In the genomic region with DNA sequence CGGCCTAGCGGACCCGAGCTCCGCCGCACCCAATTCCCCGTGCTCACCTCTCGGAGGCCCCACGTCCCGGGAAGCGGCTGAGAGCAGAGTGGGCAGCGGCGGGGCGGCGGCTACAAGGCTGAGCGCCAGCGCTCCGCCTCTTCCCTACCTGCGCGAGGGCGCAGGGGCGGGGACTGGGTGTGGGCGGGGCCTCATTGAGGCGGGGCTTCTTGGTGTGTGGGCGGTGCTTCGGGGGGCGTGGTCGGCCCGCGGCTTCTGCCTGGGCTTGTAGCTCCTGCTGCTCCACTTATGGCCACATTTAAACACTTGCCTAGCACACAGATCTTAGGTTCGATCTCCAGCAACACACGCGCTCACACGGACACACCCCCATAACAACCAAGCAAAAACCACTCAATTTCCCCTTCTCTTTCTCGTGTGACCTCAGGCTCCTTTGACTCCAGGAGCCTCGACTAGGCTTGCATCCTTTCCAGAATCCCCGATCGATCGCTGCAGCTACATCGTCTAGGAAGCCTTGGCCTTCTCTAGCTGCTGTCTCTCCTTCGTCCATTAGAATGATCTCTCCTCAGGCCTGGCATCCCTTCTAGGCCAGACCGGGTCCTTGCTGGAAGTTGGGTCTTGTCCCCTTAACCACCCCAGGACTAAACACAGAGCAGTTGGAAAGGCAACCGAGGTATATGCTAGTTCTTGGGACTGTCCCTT, we compare ENCODE assay signal across 8 mouse cellular contexts. TPM values are rescaled to one million over a fixed set of nuclear protein-coding genes. Genes with fewer than 3 reads are reported as not detected.
DNase-seq lines count a peak whose midpoint lies in the region; ATAC-seq and TF ChIP-seq lines count a peak whose summit lies in the region.

No protein-coding gene starts in this region.

- peak overlapping the region; percentile 91 for H3K27ac ChIP-seq in ES-Bruce4 (ENCODE audit: insufficient read depth, low read length)
- no peak overlapping the region for H3K27ac ChIP-seq in forebrain, embryonic 15.5 days (replicated peaks)
- no peak overlapping the region for H3K27ac ChIP-seq in hindbrain, embryonic 11.5 days (ENCODE audit: low read depth, low read length)
- no peak overlapping the region for H3K27ac ChIP-seq in midbrain, postnatal 0 days (ENCODE audit: low read depth, low read length)
- H3K27ac ChIP-seq in stomach, embryonic 15.5 days = peak overlapping the region; percentile 3; the same call in 1 of the 2 replicates

- H3K36me3 ChIP-seq in ES-Bruce4 (ENCODE audit: control insufficient read depth, insufficient read depth, low read length, poor library complexity, severe bottlenecking) = no peaks in the 10 kb centered on the region
- H3K36me3 ChIP-seq in forebrain, embryonic 15.5 days = no peaks in the 10 kb centered on the region
- H3K36me3 ChIP-seq in hindbrain, embryonic 11.5 days (ENCODE audit: control insufficient read depth, insufficient read depth, low read length) = no peaks in the 10 kb centered on the region
- H3K36me3 ChIP-seq in midbrain, postnatal 0 days (ENCODE audit: insufficient read depth, low read length) = no peaks in the 10 kb centered on the region
- H3K36me3 ChIP-seq in stomach, embryonic 15.5 days = no peaks in the 10 kb centered on the region

- WGBS in forebrain, embryonic 15.5 days = 15% methylated on average over 35 of the region's 42 CpGs
- 13% methylated on average over 41 of the region's 42 CpGs for WGBS in hindbrain, embryonic 11.5 days
- 18% methylated on average over 29 of the region's 42 CpGs for WGBS in midbrain, postnatal 0 days
- 14% methylated on average over 41 of the region's 42 CpGs for WGBS in stomach, embryonic 15.5 days

- no peaks in the 10 kb centered on the region for H3K27me3 ChIP-seq in ES-Bruce4 (ENCODE audit: control insufficient read depth, insufficient read depth, low read length, poor library complexity, severe bottlenecking)
- H3K27me3 ChIP-seq in forebrain, embryonic 15.5 days = peaks cover 16% of the 10 kb centered on the region
- peaks cover 18% of the 10 kb centered on the region for H3K27me3 ChIP-seq in hindbrain, embryonic 11.5 days (ENCODE audit: control insufficient read depth, insufficient read depth, low read length)
- H3K27me3 ChIP-seq in midbrain, postnatal 0 days (ENCODE audit: insufficient read depth, low read length) = 0 out of 2 replicates have a peak, but pooled peaks cover 16% of the 10 kb centered on the region
- no peaks in the 10 kb centered on the region for H3K27me3 ChIP-seq in stomach, embryonic 15.5 days (replicated peaks)

- DNase-seq in adrenal gland, postnatal 14 days = peak; percentile 93
- peak; percentile 83 for DNase-seq in hindbrain, embryonic 11.5 days (ENCODE audit: low spot score)
- peak; percentile 94 for DNase-seq in liver
- DNase-seq in midbrain, postnatal 0 days (ENCODE audit: low spot score) = peak; percentile 40
- DNase-seq in frontal cortex, postnatal 14 days (ENCODE audit: low spot score in 2 of 2) = no peak

- 0 out of 2 replicates have a peak, but pooled peaks have one; percentile 23 for TF ChIP-seq EP300 in ES-Bruce4 (IDR thresholded peaks at IDR 0.05; ENCODE audit: insufficient read depth, low read depth, low read length)

- 0 out of 2 replicates have a peak, but pooled peaks have one; percentile 20 for ATAC-seq in forebrain, embryonic 15.5 days (replicated peaks)
- ATAC-seq in hindbrain, embryonic 11.5 days (ENCODE audit: low FRiP score) = peak; percentile 52
- 0 out of 2 replicates have a peak, but pooled peaks have one; percentile 4 for ATAC-seq in midbrain, postnatal 0 days (ENCODE audit: low FRiP score)
- ATAC-seq in stomach, embryonic 15.5 days (ENCODE audit: insufficient read depth, low FRiP score, low read depth) = peak; percentile 76

- no peak for TF ChIP-seq CTCF in ES-Bruce4 (IDR thresholded peaks at IDR 0.05; ENCODE audit: low read depth, low read length)
- no peak for TF ChIP-seq CTCF in midbrain, postnatal 0 days (IDR thresholded peaks at IDR 0.05)

- H3K4me3 ChIP-seq in ES-Bruce4 (ENCODE audit: low read depth, low read length) = peak overlapping the region; percentile 86
- H3K4me3 ChIP-seq in forebrain, embryonic 15.5 days = peak overlapping the region; percentile 44
- H3K4me3 ChIP-seq in hindbrain, embryonic 11.5 days (ENCODE audit: low read depth, low read length) = peak overlapping the region; percentile 49
- peak overlapping the region; percentile 42 for H3K4me3 ChIP-seq in midbrain, postnatal 0 days (ENCODE audit: low read depth, low read length)
- H3K4me3 ChIP-seq in stomach, embryonic 15.5 days (replicated peaks) = peak overlapping the region; percentile 67

- peaks cover 13% of the 10 kb centered on the region for H3K4me1 ChIP-seq in ES-Bruce4 (ENCODE audit: control insufficient read depth, insufficient read depth, low read length)
- peaks cover 33% of the 10 kb centered on the region for H3K4me1 ChIP-seq in forebrain, embryonic 15.5 days
- peaks cover 4% of the 10 kb centered on the region for H3K4me1 ChIP-seq in hindbrain, embryonic 11.5 days (replicated peaks; ENCODE audit: control insufficient read depth, insufficient read depth, low read length)
- H3K4me1 ChIP-seq in midbrain, postnatal 0 days (ENCODE audit: insufficient read depth, low read length) = no peaks in the 10 kb centered on the region
- peaks cover 48% of the 10 kb centered on the region for H3K4me1 ChIP-seq in stomach, embryonic 15.5 days

- H3K9ac ChIP-seq in ES-Bruce4 (ENCODE audit: low read depth, poor library complexity, severe bottlenecking) = peak overlapping the region; percentile 86
- peak overlapping the region; percentile 33 for H3K9ac ChIP-seq in forebrain, embryonic 15.5 days (replicated peaks)
- H3K9ac ChIP-seq in hindbrain, embryonic 11.5 days (ENCODE audit: low read depth, low read length) = peak overlapping the region; percentile 45; the same call in 1 of the 2 replicates
- H3K9ac ChIP-seq in midbrain, postnatal 0 days (replicated peaks; ENCODE audit: low read length, poor library complexity, severe bottlenecking) = peak overlapping the region; percentile 54; the same call in 1 of the 2 replicates
- peak overlapping the region; percentile 71 for H3K9ac ChIP-seq in stomach, embryonic 15.5 days

- peak overlapping the region; percentile 66 for H3K4me2 ChIP-seq in forebrain, embryonic 15.5 days (replicated peaks)
- peak overlapping the region; percentile 80 for H3K4me2 ChIP-seq in hindbrain, embryonic 11.5 days (replicated peaks; ENCODE audit: low read depth, low read length)
- H3K4me2 ChIP-seq in midbrain, postnatal 0 days (ENCODE audit: low read depth, low read length, poor library complexity, severe bottlenecking) = peak overlapping the region; percentile 69
- peak overlapping the region; percentile 87 for H3K4me2 ChIP-seq in stomach, embryonic 15.5 days

- no peaks in the 10 kb centered on the region for H3K9me3 ChIP-seq in ES-Bruce4 (replicated peaks; ENCODE audit: control insufficient read depth, insufficient read depth, low read length, poor library complexity, severe bottlenecking)
- no peaks in the 10 kb centered on the region for H3K9me3 ChIP-seq in forebrain, embryonic 15.5 days
- H3K9me3 ChIP-seq in hindbrain, embryonic 11.5 days (ENCODE audit: control insufficient read depth, low read length) = no peaks in the 10 kb centered on the region
- no peaks in the 10 kb centered on the region for H3K9me3 ChIP-seq in midbrain, postnatal 0 days (ENCODE audit: low read length)
- no peaks in the 10 kb centered on the region for H3K9me3 ChIP-seq in stomach, embryonic 15.5 days

- TF ChIP-seq POLR2A in ES-Bruce4 (IDR thresholded peaks at IDR 0.05; ENCODE audit: insufficient read depth, low read length) = peak; percentile 93

RNA-seq across cellular contexts. Expression of gene Rhbdf2, which starts 2.5 kb away (rescaled TPM):
- 36.5 and 39.1 TPM in 2 replicates for polyA plus RNA-seq in ES-Bruce4 (2011; ENCODE audit: insufficient read depth, insufficient read length, low read depth, missing spikeins)
- total RNA-seq in adrenal gland, postnatal 14 days (2021) = 11.2 and 14.3 TPM in 2 replicates
- 1.3 and 1.4 TPM in 2 replicates for polyA plus RNA-seq in forebrain, embryonic 15.5 days (2015; fragmentation: Nextera tagmentation; extraction: Ambion mirVana)
- polyA plus RNA-seq in hindbrain, embryonic 11.5 days (2014; fragmentation: Nextera tagmentation; extraction: Ambion mirVana) = 2.1 and 2.7 TPM in 2 replicates
- 3.4 and 4.5 TPM in 2 replicates for total RNA-seq in midbrain, postnatal 0 days (2014; rRNA removed)
- 1.0 TPM in 2 replicates for polyA plus RNA-seq in midbrain, postnatal 0 days (2015; fragmentation: Nextera tagmentation; extraction: Ambion mirVana)
- 7.4 and 7.5 TPM in 2 replicates for polyA plus RNA-seq in stomach, embryonic 15.5 days (2015; fragmentation: Nextera tagmentation; extraction: Ambion mirVana)

RNA-seq across cellular contexts. Expression of gene Prcd, which starts 29.1 kb away (rescaled TPM):
- not detected in 2 replicates for polyA plus RNA-seq in ES-Bruce4 (2011; ENCODE audit: insufficient read depth, insufficient read length, low read depth, missing spikeins)
- total RNA-seq in adrenal gland, postnatal 14 days (2021) = 5.3 and 6.1 TPM in 2 replicates
- polyA plus RNA-seq in forebrain, embryonic 15.5 days (2015; fragmentation: Nextera tagmentation; extraction: Ambion mirVana) = 2.0 and 2.4 TPM in 2 replicates
- polyA plus RNA-seq in hindbrain, embryonic 11.5 days (2014; fragmentation: Nextera tagmentation; extraction: Ambion mirVana) = 0.32 and 0.43 TPM in 2 replicates
- 3.7 TPM in 1 of 2 replicates, not detected in the other for total RNA-seq in midbrain, postnatal 0 days (2014; rRNA removed)
- polyA plus RNA-seq in midbrain, postnatal 0 days (2015; fragmentation: Nextera tagmentation; extraction: Ambion mirVana) = 4.8 and 6.0 TPM in 2 replicates
- polyA plus RNA-seq in stomach, embryonic 15.5 days (2015; fragmentation: Nextera tagmentation; extraction: Ambion mirVana) = 1.2 and 1.3 TPM in 2 replicates

RNA-seq across cellular contexts. Expression of gene Cygb, which starts 29.8 kb away (rescaled TPM):
- polyA plus RNA-seq in ES-Bruce4 (2011; ENCODE audit: insufficient read depth, insufficient read length, low read depth, missing spikeins) = not detected in 2 replicates
- 30.9 and 35.0 TPM in 2 replicates for total RNA-seq in adrenal gland, postnatal 14 days (2021)
- polyA plus RNA-seq in forebrain, embryonic 15.5 days (2015; fragmentation: Nextera tagmentation; extraction: Ambion mirVana) = 15.8 and 16.4 TPM in 2 replicates
- 2.4 and 2.8 TPM in 2 replicates for polyA plus RNA-seq in hindbrain, embryonic 11.5 days (2014; fragmentation: Nextera tagmentation; extraction: Ambion mirVana)
- 38.7 and 44.2 TPM in 2 replicates for total RNA-seq in midbrain, postnatal 0 days (2014; rRNA removed)
- 40.5 and 43.5 TPM in 2 replicates for polyA plus RNA-seq in midbrain, postnatal 0 days (2015; fragmentation: Nextera tagmentation; extraction: Ambion mirVana)
- 16.7 and 17.7 TPM in 2 replicates for polyA plus RNA-seq in stomach, embryonic 15.5 days (2015; fragmentation: Nextera tagmentation; extraction: Ambion mirVana)

RNA-seq across cellular contexts. Expression of gene Aanat, which starts 38.0 kb away (rescaled TPM):
- not detected in 2 replicates for polyA plus RNA-seq in ES-Bruce4 (2011; ENCODE audit: insufficient read depth, insufficient read length, low read depth, missing spikeins)
- not detected in 2 replicates for total RNA-seq in adrenal gland, postnatal 14 days (2021)
- 0.15 TPM in 1 of 2 replicates, not detected in the other for polyA plus RNA-seq in forebrain, embryonic 15.5 days (2015; fragmentation: Nextera tagmentation; extraction: Ambion mirVana)
- polyA plus RNA-seq in hindbrain, embryonic 11.5 days (2014; fragmentation: Nextera tagmentation; extraction: Ambion mirVana) = not detected in 2 replicates
- total RNA-seq in midbrain, postnatal 0 days (2014; rRNA removed) = 0.52 and 0.82 TPM in 2 replicates
- polyA plus RNA-seq in midbrain, postnatal 0 days (2015; fragmentation: Nextera tagmentation; extraction: Ambion mirVana) = 0.90 and 0.94 TPM in 2 replicates
- 0.09 TPM in 1 of 2 replicates, not detected in the other for polyA plus RNA-seq in stomach, embryonic 15.5 days (2015; fragmentation: Nextera tagmentation; extraction: Ambion mirVana)

RNA-seq across cellular contexts. Expression of gene Ube2o, which starts 43.0 kb away (rescaled TPM):
- polyA plus RNA-seq in ES-Bruce4 (2011; ENCODE audit: insufficient read depth, insufficient read length, low read depth, missing spikeins) = 36.1 and 43.6 TPM in 2 replicates
- 32.0 and 38.5 TPM in 2 replicates for total RNA-seq in adrenal gland, postnatal 14 days (2021)
- polyA plus RNA-seq in forebrain, embryonic 15.5 days (2015; fragmentation: Nextera tagmentation; extraction: Ambion mirVana) = 22.4 and 27.3 TPM in 2 replicates
- 17.5 and 18.8 TPM in 2 replicates for polyA plus RNA-seq in hindbrain, embryonic 11.5 days (2014; fragmentation: Nextera tagmentation; extraction: Ambion mirVana)
- 109 and 112 TPM in 2 replicates for total RNA-seq in midbrain, postnatal 0 days (2014; rRNA removed)
- polyA plus RNA-seq in midbrain, postnatal 0 days (2015; fragmentation: Nextera tagmentation; extraction: Ambion mirVana) = 35.2 and 35.7 TPM in 2 replicates
- 12.5 and 14.0 TPM in 2 replicates for polyA plus RNA-seq in stomach, embryonic 15.5 days (2015; fragmentation: Nextera tagmentation; extraction: Ambion mirVana)

Comparison
In these comparisons a context has a peak if more than half of its experiments do, and no peak if none do; other contexts are left out.
1. H3K27ac ChIP-seq: peak in ES-Bruce4 (single experiment) and stomach, embryonic 15.5 days (single experiment); none in forebrain, embryonic 15.5 days (single experiment), hindbrain, embryonic 11.5 days (single experiment) and midbrain, postnatal 0 days (single experiment).
2. H3K9ac ChIP-seq: peak in every context shown above with its lines; median percentile 86 in ES-Bruce4; 71 in stomach, embryonic 15.5 days; 54 in midbrain, postnatal 0 days; 45 in hindbrain, embryonic 11.5 days; 33 in forebrain, embryonic 15.5 days.
3. DNase-seq: peak in adrenal gland, postnatal 14 days (single experiment), hindbrain, embryonic 11.5 days (single experiment), liver (single experiment) and midbrain, postnatal 0 days (single experiment); none in frontal cortex, postnatal 14 days (0 of 2).
4. ATAC-seq: peak in every context shown above with its lines; median percentile 76 in stomach, embryonic 15.5 days; 52 in hindbrain, embryonic 11.5 days; 20 in forebrain, embryonic 15.5 days; 4 in midbrain, postnatal 0 days.
5. Peak in every context shown above with its lines, with median percentiles within 50 percentile points of each other: H3K4me3 ChIP-seq and H3K4me2 ChIP-seq.